Mouse (Mus musculus): Measurements from ENCODE around the gene Mbtps1. TPM values are rescaled to one million over a fixed set of nuclear protein-coding genes. Genes with fewer than 3 reads are reported as not detected.

Mbtps1 gene
- total and polyA plus RNA-seq, 3 experiments: 33.1 to 59.9 TPM; not detected in 1

GRCm38 (mm10) chr8:119505488-119505887 lies 53.0 kb downstream of the Mbtps1 start:
- Histone ChIP-seq H3K79me2 (ENCODE audit: control insufficient read depth, insufficient read depth, low read length, poor library complexity) (no peaks in the 10 kb centered on the region), H3K4me1 (ENCODE audit: control insufficient read depth in 1 of 2, insufficient read depth in 2 of 2, low read length in 2 of 2) (peaks cover 0 to 7% of the 10 kb centered on the region in 2 experiments; a peak in 2 of 4 replicates), H3K27ac (ENCODE audit: control insufficient read depth, low read depth, low read length) (no peak overlapping the region), H3K9ac (ENCODE audit: control insufficient read depth, low read depth, low read length, poor library complexity, severe bottlenecking) (no peak overlapping the region), H3K36me3 (ENCODE audit: control insufficient read depth in 1 of 2, insufficient read depth in 2 of 2, low read length in 2 of 2) (peaks cover 0 to 2% of the 10 kb centered on the region in 2 experiments; a peak in 2 of 4 replicates), H3K4me3 (ENCODE audit: control insufficient read depth in 1 of 2, insufficient read depth in 1 of 2, low read depth in 2 of 2, low read length in 2 of 2) (no peak overlapping the region), H3K9me3 (replicated peaks; ENCODE audit: insufficient read depth, low read length) (no peaks in the 10 kb centered on the region), H3K27me3 (ENCODE audit: control insufficient read depth in 1 of 2, insufficient read depth in 2 of 2, low read length in 2 of 2) (no peaks in the 10 kb centered on the region)
- DNase-seq (ENCODE audit: low read depth, low spot score): no peak
- TF ChIP-seq UBTF (IDR thresholded peaks at IDR 0.05; ENCODE audit: borderline replicate concordance, insufficient read depth, low read depth, low read length): no peak
- no peak for TF ChIP-seq POLR2AphosphoS5 (IDR thresholded peaks at IDR 0.05; ENCODE audit: borderline replicate concordance, low read depth, low read length)
- TF ChIP-seq TBP (IDR thresholded peaks at IDR 0.05; ENCODE audit: low read depth, low read length): no peak
- peak; percentile 59 for TF ChIP-seq GATA1 (IDR thresholded peaks at IDR 0.05; ENCODE audit: low read depth, low read length)
- no peak for TF ChIP-seq KAT2A (conservative IDR thresholded peaks at IDR 0.05; ENCODE audit: low read depth, low read length)
- no peak for TF ChIP-seq TCF12 (IDR thresholded peaks at IDR 0.05; ENCODE audit: low read depth, low read length)
- TF ChIP-seq MYC (IDR thresholded peaks at IDR 0.05; ENCODE audit: low read depth, low read length): no peak

DNA sequence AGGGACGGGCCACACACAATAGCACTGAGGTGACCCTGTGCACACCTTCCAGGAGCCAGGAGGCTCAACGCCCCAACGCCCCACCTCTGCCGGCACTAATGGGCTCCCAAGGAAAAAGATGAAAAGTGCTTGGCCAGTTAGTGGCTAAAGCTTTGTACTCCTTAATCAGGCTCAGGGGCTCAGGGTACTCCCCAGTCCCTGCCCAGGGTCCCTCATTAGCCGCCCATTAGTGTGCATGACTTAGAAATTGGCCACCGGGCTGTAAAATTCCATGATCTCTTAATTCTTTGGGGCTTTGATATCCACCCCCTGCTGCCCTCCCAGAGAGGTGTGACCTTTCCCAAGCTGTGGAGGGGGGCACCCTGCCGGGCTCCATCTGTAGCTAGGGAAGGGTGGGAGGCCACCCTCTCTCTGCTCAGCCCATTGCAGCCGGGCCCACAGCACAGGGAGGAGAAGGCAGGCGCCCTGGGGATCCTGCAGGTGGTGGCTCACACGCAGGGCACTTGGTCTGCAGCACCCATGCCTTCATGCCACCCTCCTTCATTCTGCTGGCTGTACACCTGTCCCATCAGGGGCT lies 55.3 kb downstream of the Mbtps1 start:
- Histone ChIP-seq H3K27ac (ENCODE audit: control insufficient read depth, low read depth, low read length) (no peak overlapping the region), H3K9ac (ENCODE audit: control insufficient read depth, low read depth, low read length, poor library complexity, severe bottlenecking) (no peak overlapping the region), H3K9me3 (replicated peaks; ENCODE audit: insufficient read depth, low read length) (no peaks in the 10 kb centered on the region), H3K36me3 (ENCODE audit: control insufficient read depth in 1 of 2, insufficient read depth in 2 of 2, low read length in 2 of 2) (peaks cover 0 to 2% of the 10 kb centered on the region in 2 experiments; a peak in 2 of 4 replicates), H3K4me1 (ENCODE audit: control insufficient read depth in 1 of 2, insufficient read depth in 2 of 2, low read length in 2 of 2) (peaks cover 0 to 7% of the 10 kb centered on the region in 2 experiments; a peak in 2 of 4 replicates), H3K79me2 (ENCODE audit: control insufficient read depth, insufficient read depth, low read length, poor library complexity) (no peaks in the 10 kb centered on the region), H3K4me3 (ENCODE audit: control insufficient read depth in 1 of 2, insufficient read depth in 1 of 2, low read depth in 2 of 2, low read length in 2 of 2) (no peak overlapping the region), H3K27me3 (ENCODE audit: control insufficient read depth in 1 of 2, insufficient read depth in 2 of 2, low read length in 2 of 2) (no peaks in the 10 kb centered on the region)
- TF ChIP-seq NELFE (IDR thresholded peaks at IDR 0.05; ENCODE audit: low read depth, low read length): no peak
- TF ChIP-seq SMC3 (IDR thresholded peaks at IDR 0.05; ENCODE audit: low read depth, low read length): no peak
- TF ChIP-seq POLR2A (IDR thresholded peaks at IDR 0.05; ENCODE audit: control insufficient read depth in 1 of 2, insufficient read depth in 1 of 2, low read depth in 1 of 2, low read length in 2 of 2, poor library complexity in 1 of 2): no peak
- DNase-seq (ENCODE audit: low read depth, low spot score): no peak

DNA sequence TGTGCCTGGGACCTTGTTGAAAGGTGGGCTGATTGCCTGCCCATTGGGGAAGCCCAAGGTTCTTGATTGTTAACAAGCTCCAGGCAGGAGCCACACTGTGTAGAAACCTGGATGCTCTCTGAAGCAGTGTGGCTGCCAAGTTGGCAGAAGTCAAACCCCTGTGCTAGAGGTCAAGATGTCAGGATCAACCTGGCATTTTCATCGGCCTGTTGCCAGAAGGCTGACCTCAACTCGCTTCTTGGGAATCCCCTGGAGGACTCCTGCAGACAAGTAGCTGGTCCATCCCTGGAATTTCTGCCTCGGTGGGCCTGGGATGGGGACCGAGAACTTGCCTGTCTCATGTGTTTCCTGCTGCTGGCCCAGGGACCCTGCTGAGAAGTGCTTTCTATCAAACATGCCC lies 56.4 kb downstream of the Mbtps1 start:
- H3K9me3 ChIP-seq (replicated peaks; ENCODE audit: insufficient read depth, low read length): no peaks in the 10 kb centered on the region
- no peak overlapping the region for H3K9ac ChIP-seq (ENCODE audit: control insufficient read depth, low read depth, low read length, poor library complexity, severe bottlenecking)
- H3K4me1 ChIP-seq (ENCODE audit: control insufficient read depth in 1 of 2, insufficient read depth in 2 of 2, low read length in 2 of 2): peaks cover 0 to 7% of the 10 kb centered on the region in 2 experiments; a peak in 2 of 4 replicates
- H3K27ac ChIP-seq (ENCODE audit: control insufficient read depth, low read depth, low read length): no peak overlapping the region
- no peaks in the 10 kb centered on the region for H3K27me3 ChIP-seq (ENCODE audit: control insufficient read depth in 1 of 2, insufficient read depth in 2 of 2, low read length in 2 of 2)
- no peaks in the 10 kb centered on the region for H3K79me2 ChIP-seq (ENCODE audit: control insufficient read depth, insufficient read depth, low read length, poor library complexity)
- H3K4me3 ChIP-seq (ENCODE audit: control insufficient read depth in 1 of 2, insufficient read depth in 1 of 2, low read depth in 2 of 2, low read length in 2 of 2): no peak overlapping the region
- no peak for DNase-seq (ENCODE audit: low read depth, low spot score)
- H3K36me3 ChIP-seq (ENCODE audit: control insufficient read depth in 1 of 2, insufficient read depth in 2 of 2, low read length in 2 of 2): no peaks in the 10 kb centered on the region
- TF ChIP-seq NRF1 (IDR thresholded peaks at IDR 0.05; ENCODE audit: insufficient read depth, low read depth, low read length, poor library complexity, severe bottlenecking) (no peak), BHLHE40 (IDR thresholded peaks at IDR 0.05; ENCODE audit: borderline replicate concordance, low read depth, low read length) (no peak), ETS1 (IDR thresholded peaks at IDR 0.05; ENCODE audit: low read depth, low read length) (no peak), HCFC1 (IDR thresholded peaks at IDR 0.05; ENCODE audit: low read depth, low read length) (no peak), ZNF384 (IDR thresholded peaks at IDR 0.05; ENCODE audit: low read depth, low read length) (no peak), MAFK (IDR thresholded peaks at IDR 0.05; ENCODE audit: borderline replicate concordance, low read depth, low read length) (no peak)

All from MEL (cell line).